Mouse (Mus musculus) E14TG2a.4 (cell line): Measurements from ENCODE around the gene Pcnx3.

Experiments used
- CTCF ChIP-seq: conservative IDR thresholded peaks from 2 replicates; pipeline ENCODE4 v1.5.1; 2014; ENCODE audit warnings: low read length
- NANOG ChIP-seq: IDR thresholded peaks from 2 replicates; pipeline ENCODE4 v1.6.1; 2014; ENCODE audit warnings: borderline replicate concordance, low read length, mixed read lengths

GRCm38 (mm10) chr19:5651502-5652274 is 37.0 kb downstream of the Pcnx3 start:
- TF ChIP-seq CTCF = no peak
- TF ChIP-seq NANOG = no peak
